Mouse (Mus musculus): Measurements from ENCODE around the gene Plxnd1.

DNA sequence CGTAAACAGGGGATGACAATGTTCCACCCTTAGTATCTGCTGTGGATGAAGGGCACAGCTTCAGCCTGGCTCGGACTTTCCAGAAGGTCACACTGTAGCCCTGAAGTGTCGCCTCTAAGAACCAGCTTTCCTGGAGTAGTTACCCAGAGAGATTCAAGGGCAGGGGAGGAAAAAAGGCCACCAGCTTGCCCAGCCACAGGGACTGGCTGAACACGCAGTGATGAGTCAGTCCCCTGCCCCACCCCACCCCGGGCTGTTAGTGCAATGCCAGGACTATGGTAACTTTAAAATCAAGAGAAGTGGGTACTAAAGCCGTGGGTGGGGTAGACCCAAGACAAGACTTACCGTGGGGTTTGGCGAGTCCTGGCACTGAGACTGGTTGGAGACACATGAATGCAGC is 19.2 kb downstream of the Plxnd1 start:
- TF ChIP-seq CTCF (conservative IDR thresholded peaks at IDR 0.05 in 1 of 2, IDR thresholded peaks at IDR 0.05 in 1 of 2; ENCODE audit: low read depth in 2 of 2, low read length in 2 of 2), result no peak
- TF ChIP-seq ZNF384 (IDR thresholded peaks at IDR 0.05; ENCODE audit: low read depth, low read length), result no peak
- TF ChIP-seq USF1 (IDR thresholded peaks at IDR 0.05; ENCODE audit: low read depth, low read length), result no peak
- TF ChIP-seq SMC3 (IDR thresholded peaks at IDR 0.05; ENCODE audit: low read depth, low read length), result no peak
- TF ChIP-seq JUND (conservative IDR thresholded peaks at IDR 0.05; ENCODE audit: low read depth, low read length), result no peak
- no peak for TF ChIP-seq ZMIZ1 (IDR thresholded peaks at IDR 0.05; ENCODE audit: low read depth, low read length)
- TF ChIP-seq NRF1 (IDR thresholded peaks at IDR 0.05; ENCODE audit: low read depth, low read length), result no peak
- TF ChIP-seq USF2 (conservative IDR thresholded peaks at IDR 0.05; ENCODE audit: low read depth, low read length), result no peak
- no peak for TF ChIP-seq POLR2A (IDR thresholded peaks at IDR 0.05; ENCODE audit: low read depth, low read length)
- no peak for TF ChIP-seq NELFE (IDR thresholded peaks at IDR 0.05; ENCODE audit: low read depth, low read length)
- no peak for TF ChIP-seq MYC (IDR thresholded peaks at IDR 0.05; ENCODE audit: low read depth, low read length)

Data from CH12.LX (cell line).